Mouse (Mus musculus): Measurements from ENCODE around the gene 4930539E08Rik.

- TF ChIP-seq CTCF (IDR thresholded peaks at IDR 0.05) (no peak), EP300 (IDR thresholded peaks at IDR 0.05) (no peak)
Measured at GRCm38 (mm10) chr17:28921086-28921485, 6.0 kb upstream of the 4930539E08Rik start.
